Mouse (Mus musculus): ENCODE data around the gene Fstl1. TPM values are rescaled to one million over a fixed set of nuclear protein-coding genes. Genes with fewer than 3 reads are reported as not detected.

Gene Fstl1
- total and polyA plus RNA-seq, 3 experiments: 0.34 to 0.87 (median 0.59) TPM

DNA sequence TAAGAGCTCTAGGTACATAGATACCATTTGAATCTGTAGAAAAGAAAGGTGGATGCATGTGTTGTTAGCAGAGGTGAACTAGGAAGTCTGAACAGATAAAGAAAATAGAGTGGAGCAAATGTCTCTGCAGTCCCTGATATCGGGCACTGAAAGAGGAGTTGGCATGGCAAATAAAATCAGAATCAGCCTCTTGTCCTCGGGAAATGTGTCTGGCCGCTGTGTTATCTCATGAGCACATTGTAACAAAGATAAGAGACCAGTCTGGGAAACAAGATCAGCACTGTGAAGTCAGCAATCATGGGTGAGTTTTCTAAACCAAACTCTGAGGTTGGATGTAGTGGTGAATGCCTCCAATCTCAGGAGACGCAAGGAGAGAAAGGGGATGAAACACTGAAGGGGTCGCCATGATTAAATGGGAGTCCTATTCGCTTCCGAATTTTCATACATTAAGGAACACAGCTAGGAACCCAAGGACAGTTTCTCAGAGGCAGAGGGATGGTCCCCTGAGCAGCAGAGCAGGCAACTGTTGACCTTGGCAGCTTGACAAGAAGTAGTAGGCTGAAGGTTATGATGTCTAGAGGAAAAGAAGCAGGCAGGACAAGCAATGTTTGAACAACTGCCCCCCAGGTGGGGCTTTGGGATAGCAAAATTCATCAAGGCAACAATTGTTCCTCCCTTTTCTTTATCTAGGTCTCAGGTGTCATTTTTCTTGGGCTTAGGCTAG, 68.7 kb downstream of the Fstl1 start:
- no peak for DNase-seq (ENCODE audit: extremely low read depth)

GRCm38 (mm10) chr16:37847081-37847480, 70.4 kb downstream of the Fstl1 start:
- Histone ChIP-seq H3K27ac (ENCODE audit: insufficient read depth, low read depth) (no peak overlapping the region), H3K36me3 (replicated peaks in 1 of 2; ENCODE audit: control insufficient read depth in 1 of 2, insufficient read depth in 1 of 2, low read length in 1 of 2) (no peaks in the 10 kb centered on the region), H3K4me1 (ENCODE audit: control insufficient read depth in 1 of 2, insufficient read depth in 2 of 2) (no peaks in the 10 kb centered on the region), H3K79me2 (replicated peaks; ENCODE audit: control insufficient read depth, extremely low read depth, insufficient read depth, poor library complexity, severe bottlenecking) (no peaks in the 10 kb centered on the region), H3K9ac (ENCODE audit: insufficient read depth, low read depth) (no peak overlapping the region), H3K4me2 (ENCODE audit: insufficient read depth, low read depth, poor library complexity, severe bottlenecking) (no peak overlapping the region), H3K4me3 (replicated peaks in 1 of 3; ENCODE audit: low read depth in 2 of 3, low read length in 2 of 3, poor library complexity in 1 of 3) (no peak overlapping the region), H3K9me3 (replicated peaks; ENCODE audit: low read length) (no peaks in the 10 kb centered on the region), H3K27me3 (replicated peaks) (peaks cover 4% of the 10 kb centered on the region)
- TF ChIP-seq POLR2A (IDR thresholded peaks at IDR 0.05; ENCODE audit: low read depth, low read length) (no peak), ZKSCAN1 (IDR thresholded peaks at IDR 0.05; ENCODE audit: borderline replicate concordance, low read depth, low read length) (no peak), PAX5 (IDR thresholded peaks at IDR 0.05; ENCODE audit: low read length) (no peak), E2F4 (IDR thresholded peaks at IDR 0.05; ENCODE audit: insufficient replicate concordance, low read depth, low read length) (no peak), ETS1 (conservative IDR thresholded peaks at IDR 0.05; ENCODE audit: low read depth, low read length) (no peak), ZMIZ1 (IDR thresholded peaks at IDR 0.05; ENCODE audit: low read depth, low read length) (no peak), SMC3 (IDR thresholded peaks at IDR 0.05; ENCODE audit: low read depth, low read length) (no peak), MAFK (IDR thresholded peaks at IDR 0.05; ENCODE audit: insufficient replicate concordance, low read length) (no peak), MEF2A (IDR thresholded peaks at IDR 0.05; ENCODE audit: borderline replicate concordance, low read depth, low read length) (no peak), USF2 (conservative IDR thresholded peaks at IDR 0.05; ENCODE audit: low read depth, low read length) (no peak)
- no peak for DNase-seq (ENCODE audit: extremely low read depth)
- in situ Hi-C loops (cut with MboI; ENCODE audit: low pct_ligation_motif_present, low pct_unique_long_range_greater_than_20kb, low sequenced_read_pairs): loop anchor here (25.0 kb wide), 1 partner anchor 735 kb away; no protein-coding TSS in a partner anchor
- dilution Hi-C loops (cut with MboI; ENCODE audit: extremely low pct_ligation_motif_present, extremely low pct_unique_long_range_greater_than_20kb, low sequenced_read_pairs): no loop called here

More for the DNA sequence above, 68.7 kb downstream of the Fstl1 start:
- H3K27me3 ChIP-seq (replicated peaks): peaks cover 4% of the 10 kb centered on the region
- TF ChIP-seq JUN (IDR thresholded peaks at IDR 0.05; ENCODE audit: insufficient read depth, low read depth, low read length): no peak
- no peak for TF ChIP-seq CHD2 (IDR thresholded peaks at IDR 0.05; ENCODE audit: low read length)
- no peak for TF ChIP-seq USF1 (IDR thresholded peaks at IDR 0.05; ENCODE audit: low read depth, low read length)
- no peak for TF ChIP-seq SIN3A (IDR thresholded peaks at IDR 0.05; ENCODE audit: low read length)
- TF ChIP-seq NRF1 (IDR thresholded peaks at IDR 0.05; ENCODE audit: low read depth, low read length): no peak
- TF ChIP-seq ZC3H11A (IDR thresholded peaks at IDR 0.05; ENCODE audit: low read depth, low read length): no peak
- TF ChIP-seq POLR2A (IDR thresholded peaks at IDR 0.05; ENCODE audit: low read depth, low read length): no peak
- TF ChIP-seq GABPA (IDR thresholded peaks at IDR 0.05; ENCODE audit: insufficient replicate concordance, low read depth, low read length): no peak
- TF ChIP-seq UBTF (IDR thresholded peaks at IDR 0.05; ENCODE audit: low read depth, low read length): no peak
- no peak for TF ChIP-seq MXI1 (IDR thresholded peaks at IDR 0.05; ENCODE audit: low read depth, low read length)
- no peak for TF ChIP-seq RAD21 (IDR thresholded peaks at IDR 0.05; ENCODE audit: low read depth, low read length)
- TF ChIP-seq SMC3 (IDR thresholded peaks at IDR 0.05; ENCODE audit: low read depth, low read length): no peak
- no peak for TF ChIP-seq RCOR1 (conservative IDR thresholded peaks at IDR 0.05; ENCODE audit: low read depth, low read length)
- TF ChIP-seq NELFE (IDR thresholded peaks at IDR 0.05; ENCODE audit: low read depth, low read length): no peak
- TF ChIP-seq EP300 (IDR thresholded peaks at IDR 0.05; ENCODE audit: low read length): no peak
- no peak for TF ChIP-seq BHLHE40 (IDR thresholded peaks at IDR 0.05; ENCODE audit: low read depth, low read length)
- no peak for TF ChIP-seq ETS1 (conservative IDR thresholded peaks at IDR 0.05; ENCODE audit: low read depth, low read length)
- no peak for TF ChIP-seq USF2 (conservative IDR thresholded peaks at IDR 0.05; ENCODE audit: low read depth, low read length)
- TF ChIP-seq JUND (conservative IDR thresholded peaks at IDR 0.05; ENCODE audit: low read depth, low read length): no peak
- H3K4me3 ChIP-seq (replicated peaks in 1 of 3; ENCODE audit: low read depth in 2 of 3, low read length in 2 of 3, poor library complexity in 1 of 3): no peak overlapping the region
- peaks cover 2 to 4% of the 10 kb centered on the region in 2 experiments; a peak in 1 of 4 replicates for H3K4me1 ChIP-seq (ENCODE audit: control insufficient read depth in 1 of 2, insufficient read depth in 2 of 2)
- dilution Hi-C loops (cut with MboI; ENCODE audit: extremely low pct_ligation_motif_present, extremely low pct_unique_long_range_greater_than_20kb, low sequenced_read_pairs) (no loop called here), in situ Hi-C loops (cut with MboI; ENCODE audit: low pct_ligation_motif_present, low pct_unique_long_range_greater_than_20kb, low sequenced_read_pairs) (loop anchor here (25.0 kb wide), 1 partner anchor 733 kb away; no protein-coding TSS in a partner anchor)
- H3K27ac ChIP-seq (ENCODE audit: insufficient read depth, low read depth): no peak overlapping the region
- H3K79me2 ChIP-seq (replicated peaks; ENCODE audit: control insufficient read depth, extremely low read depth, insufficient read depth, poor library complexity, severe bottlenecking): no peaks in the 10 kb centered on the region
- H3K36me3 ChIP-seq (replicated peaks in 1 of 2; ENCODE audit: control insufficient read depth in 1 of 2, insufficient read depth in 1 of 2, low read length in 1 of 2): no peaks in the 10 kb centered on the region
- H3K9ac ChIP-seq (ENCODE audit: insufficient read depth, low read depth): no peak overlapping the region
- H3K4me2 ChIP-seq (ENCODE audit: insufficient read depth, low read depth, poor library complexity, severe bottlenecking): no peak overlapping the region
- H3K9me3 ChIP-seq (replicated peaks; ENCODE audit: low read length): no peaks in the 10 kb centered on the region
